Mouse (Mus musculus): ENCODE measurements at regions not wholly inside any gene's neighbourhood (a gene's known extent, or its start where the extent isn't known, plus 50 kb on each side); places are given as distances from the start of the nearest gene placed in this dataset.

DNA sequence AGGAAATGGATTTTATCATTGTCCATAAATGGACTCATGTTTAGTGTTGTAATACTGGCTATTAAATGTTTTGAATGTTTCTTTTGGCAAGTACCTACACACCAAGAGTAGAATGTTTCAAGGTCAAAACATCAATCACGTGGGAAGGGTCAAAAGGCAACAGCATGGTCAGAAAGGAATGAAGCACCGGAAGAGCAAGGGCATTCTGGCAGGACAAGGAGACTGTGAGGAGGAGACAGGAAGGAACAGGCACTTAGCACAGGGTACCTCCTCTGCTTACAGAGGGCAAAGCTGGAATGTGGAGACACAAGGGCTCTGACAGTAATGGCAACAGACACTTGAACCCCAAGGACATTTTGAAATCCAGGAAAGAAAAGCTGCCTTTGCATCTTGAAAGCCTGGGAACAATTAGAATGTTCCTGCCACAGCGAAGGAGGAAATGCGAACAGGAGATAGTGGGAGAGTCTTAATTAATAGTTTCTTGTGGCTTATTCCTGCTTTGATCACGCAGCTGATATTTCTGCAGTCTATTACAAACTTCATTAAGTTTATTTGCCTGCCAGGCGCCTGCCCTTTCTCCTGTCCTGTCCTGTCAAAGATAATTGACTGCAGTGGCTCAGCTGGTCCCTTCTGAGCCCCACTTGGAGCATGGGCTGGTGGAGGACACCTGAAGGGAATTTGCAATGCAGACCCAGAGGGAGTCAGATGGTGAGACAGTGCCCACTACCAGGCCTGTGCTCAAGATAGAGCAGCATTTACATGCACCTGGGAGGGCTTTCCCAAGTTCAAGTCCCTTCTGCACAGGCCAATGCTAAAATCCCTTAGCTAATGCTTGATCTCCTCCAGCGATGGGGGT lies 151.2 kb upstream of the Kcnd3 start:
- H3K9ac ChIP-seq (ENCODE audit: insufficient read depth, low read depth, low read length, poor library complexity, severe bottlenecking): no peak overlapping the region
- DNase-seq (ENCODE audit: low read depth, low spot score): no peak
- no peaks in the 10 kb centered on the region for H3K9me3 ChIP-seq (ENCODE audit: control insufficient read depth, insufficient read depth, low read depth, low read length)
- in situ Hi-C loops (cut with MboI; ENCODE audit: low sequenced_read_pairs in 2 of 2, unreplicated experiment in 2 of 2): no loop called here
- TF ChIP-seq HCFC1 (IDR thresholded peaks at IDR 0.05; ENCODE audit: borderline replicate concordance, insufficient read depth, low read length) (no peak), ZC3H11A (IDR thresholded peaks at IDR 0.05; ENCODE audit: borderline replicate concordance, low read depth, low read length) (no peak), MAFK (IDR thresholded peaks at IDR 0.05; ENCODE audit: insufficient read depth, low read depth, low read length) (no peak), CHD2 (IDR thresholded peaks at IDR 0.05; ENCODE audit: low read depth, low read length) (no peak), ZNF384 (IDR thresholded peaks at IDR 0.05; ENCODE audit: low read depth, low read length) (no peak)
- H3K36me3 ChIP-seq (ENCODE audit: control insufficient read depth, insufficient read depth, low read length, poor library complexity, severe bottlenecking): no peaks in the 10 kb centered on the region
- no peak overlapping the region for H3K4me3 ChIP-seq (ENCODE audit: insufficient read depth in 1 of 2, low read depth in 1 of 2, low read length in 2 of 2, poor library complexity in 1 of 2, severe bottlenecking in 1 of 2)
- no peaks in the 10 kb centered on the region for H3K4me1 ChIP-seq (ENCODE audit: control insufficient read depth in 2 of 2, insufficient read depth in 2 of 2, low read length in 2 of 2, poor library complexity in 1 of 2)
- no peak overlapping the region for H3K27ac ChIP-seq (ENCODE audit: insufficient read depth, low read depth, low read length, poor library complexity, severe bottlenecking)

DNA sequence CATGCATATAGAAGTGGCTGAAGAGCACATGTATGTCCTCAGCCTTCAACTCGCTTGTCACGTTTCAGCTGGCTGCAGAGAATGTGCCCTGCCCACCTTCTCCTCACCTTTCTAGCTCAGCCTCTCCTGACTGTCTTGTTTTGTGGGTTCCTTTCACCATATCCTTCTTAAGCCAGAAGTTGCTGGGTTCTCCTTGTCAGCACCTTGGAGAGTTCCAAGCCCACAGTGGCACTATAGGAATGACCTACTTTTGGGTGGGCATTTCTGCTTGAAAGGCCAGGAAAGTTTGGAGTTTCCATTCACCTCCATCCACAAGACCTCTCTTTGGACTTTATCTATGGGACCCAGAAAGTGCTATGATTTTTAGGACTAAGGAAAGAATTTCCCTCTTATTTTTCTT lies 144.5 kb upstream of the Kcnd3 start:
- no peaks in the 10 kb centered on the region for H3K36me3 ChIP-seq (ENCODE audit: control insufficient read depth, insufficient read depth, low read length, poor library complexity, severe bottlenecking)
- H3K4me1 ChIP-seq (ENCODE audit: control insufficient read depth in 2 of 2, insufficient read depth in 2 of 2, low read length in 2 of 2, poor library complexity in 1 of 2): no peaks in the 10 kb centered on the region
- no peak overlapping the region for H3K27ac ChIP-seq (ENCODE audit: insufficient read depth, low read depth, low read length, poor library complexity, severe bottlenecking)
- TF ChIP-seq HCFC1 (IDR thresholded peaks at IDR 0.05; ENCODE audit: borderline replicate concordance, insufficient read depth, low read length) (no peak), CHD2 (IDR thresholded peaks at IDR 0.05; ENCODE audit: low read depth, low read length) (no peak), ZC3H11A (IDR thresholded peaks at IDR 0.05; ENCODE audit: borderline replicate concordance, low read depth, low read length) (no peak), MAFK (IDR thresholded peaks at IDR 0.05; ENCODE audit: insufficient read depth, low read depth, low read length) (no peak), ZNF384 (IDR thresholded peaks at IDR 0.05; ENCODE audit: low read depth, low read length) (no peak)
- in situ Hi-C loops (cut with MboI; ENCODE audit: low sequenced_read_pairs in 2 of 2, unreplicated experiment in 2 of 2): no loop called here
- H3K9me3 ChIP-seq (ENCODE audit: control insufficient read depth, insufficient read depth, low read depth, low read length): no peaks in the 10 kb centered on the region
- DNase-seq (ENCODE audit: low read depth, low spot score): peak; percentile 19
- no peak overlapping the region for H3K9ac ChIP-seq (ENCODE audit: insufficient read depth, low read depth, low read length, poor library complexity, severe bottlenecking)
- no peak overlapping the region for H3K4me3 ChIP-seq (ENCODE audit: insufficient read depth in 1 of 2, low read depth in 1 of 2, low read length in 2 of 2, poor library complexity in 1 of 2, severe bottlenecking in 1 of 2)

DNA sequence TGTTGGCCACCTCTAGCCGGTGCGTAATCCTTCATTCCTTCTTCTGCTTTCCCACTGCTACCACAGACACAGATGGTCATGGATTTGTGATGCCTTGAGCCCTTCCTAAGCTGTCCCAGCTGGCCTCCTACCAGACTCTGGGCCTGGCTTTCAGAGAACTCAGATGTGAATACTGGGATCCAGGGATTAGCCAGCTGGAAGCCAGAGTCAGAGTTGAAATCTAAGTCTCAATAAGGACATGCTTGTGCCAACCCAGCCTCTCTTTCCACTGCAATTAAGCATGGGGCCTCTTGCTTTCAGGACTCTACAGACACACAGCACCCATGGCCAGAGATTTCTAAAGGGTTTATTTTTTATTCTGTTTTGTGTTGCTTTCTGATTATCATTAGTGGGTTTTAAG lies 143.1 kb upstream of the Kcnd3 start:
- in situ Hi-C loops (cut with MboI; ENCODE audit: low sequenced_read_pairs in 2 of 2, unreplicated experiment in 2 of 2): no loop called here

DNA sequence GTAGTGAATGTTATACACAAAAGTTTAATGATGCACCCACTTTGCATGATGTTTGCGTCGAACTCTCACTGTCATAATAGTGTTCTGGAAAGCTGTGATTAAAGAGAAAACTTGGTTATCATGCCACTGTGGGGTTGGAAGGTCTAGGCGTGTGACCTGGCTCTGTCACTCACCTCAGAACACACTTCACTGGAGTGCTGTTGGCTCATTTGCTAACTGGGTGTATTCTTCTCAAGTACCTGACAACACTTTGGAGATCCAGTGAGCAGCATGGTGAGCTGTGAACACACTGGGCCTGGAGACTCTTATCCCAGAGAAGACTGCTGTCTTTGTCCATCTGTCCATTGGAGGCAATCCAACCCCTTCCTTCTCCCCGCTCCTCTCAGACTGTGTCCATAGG lies 98.9 kb upstream of the Kcnd3 start:
- Histone ChIP-seq H3K9ac (ENCODE audit: insufficient read depth, low read depth, low read length, poor library complexity, severe bottlenecking) (no peak overlapping the region), H3K4me3 (ENCODE audit: insufficient read depth in 1 of 2, low read depth in 1 of 2, low read length in 2 of 2, poor library complexity in 1 of 2, severe bottlenecking in 1 of 2) (no peak overlapping the region), H3K27ac (ENCODE audit: insufficient read depth, low read depth, low read length, poor library complexity, severe bottlenecking) (no peak overlapping the region), H3K4me1 (ENCODE audit: control insufficient read depth in 2 of 2, insufficient read depth in 2 of 2, low read length in 2 of 2, poor library complexity in 1 of 2) (no peaks in the 10 kb centered on the region), H3K36me3 (ENCODE audit: control insufficient read depth, insufficient read depth, low read length, poor library complexity, severe bottlenecking) (no peaks in the 10 kb centered on the region), H3K9me3 (ENCODE audit: control insufficient read depth, insufficient read depth, low read depth, low read length) (no peaks in the 10 kb centered on the region)
- TF ChIP-seq MAFK (IDR thresholded peaks at IDR 0.05; ENCODE audit: insufficient read depth, low read depth, low read length) (no peak), CHD2 (IDR thresholded peaks at IDR 0.05; ENCODE audit: low read depth, low read length) (no peak), HCFC1 (IDR thresholded peaks at IDR 0.05; ENCODE audit: borderline replicate concordance, insufficient read depth, low read length) (no peak), ZNF384 (IDR thresholded peaks at IDR 0.05; ENCODE audit: low read depth, low read length) (no peak)
- no peak for DNase-seq (ENCODE audit: low read depth, low spot score)
- in situ Hi-C loops (cut with MboI; ENCODE audit: low sequenced_read_pairs in 2 of 2, unreplicated experiment in 2 of 2): no loop called here

More for the DNA sequence above, 143.1 kb upstream of the Kcnd3 start:
- H3K36me3 ChIP-seq (ENCODE audit: control insufficient read depth, insufficient read depth, low read length, poor library complexity, severe bottlenecking): no peaks in the 10 kb centered on the region
- no peak overlapping the region for H3K27ac ChIP-seq (ENCODE audit: insufficient read depth, low read depth, low read length, poor library complexity, severe bottlenecking)
- H3K4me1 ChIP-seq (ENCODE audit: control insufficient read depth in 2 of 2, insufficient read depth in 2 of 2, low read length in 2 of 2, poor library complexity in 1 of 2): no peaks in the 10 kb centered on the region
- no peak overlapping the region for H3K4me3 ChIP-seq (ENCODE audit: insufficient read depth in 1 of 2, low read depth in 1 of 2, low read length in 2 of 2, poor library complexity in 1 of 2, severe bottlenecking in 1 of 2)
- DNase-seq (ENCODE audit: low read depth, low spot score): no peak
- no peak for TF ChIP-seq HCFC1 (IDR thresholded peaks at IDR 0.05; ENCODE audit: borderline replicate concordance, insufficient read depth, low read length)
- TF ChIP-seq ZC3H11A (IDR thresholded peaks at IDR 0.05; ENCODE audit: borderline replicate concordance, low read depth, low read length): no peak
- TF ChIP-seq ZNF384 (IDR thresholded peaks at IDR 0.05; ENCODE audit: low read depth, low read length): no peak
- TF ChIP-seq CHD2 (IDR thresholded peaks at IDR 0.05; ENCODE audit: low read depth, low read length): no peak
- no peak for TF ChIP-seq MAFK (IDR thresholded peaks at IDR 0.05; ENCODE audit: insufficient read depth, low read depth, low read length)
- H3K9ac ChIP-seq (ENCODE audit: insufficient read depth, low read depth, low read length, poor library complexity, severe bottlenecking): no peak overlapping the region
- no peaks in the 10 kb centered on the region for H3K9me3 ChIP-seq (ENCODE audit: control insufficient read depth, insufficient read depth, low read depth, low read length)
